Mouse (Mus musculus): ENCODE results near the gene Tspan13. TPM values are rescaled to one million over a fixed set of nuclear protein-coding genes. Genes with fewer than 3 reads are reported as not detected.

The Tspan13 gene
- total RNA-seq, 2 experiments from 2014 or later = 44.0 to 68.3 TPM

GRCm38 (mm10) chr12:35984743-35985142 lies 57.6 kb downstream of the Tspan13 start:
- ATAC-seq (replicated peaks; ENCODE audit: low FRiP score, poor library complexity, severe bottlenecking) = no peak

DNA sequence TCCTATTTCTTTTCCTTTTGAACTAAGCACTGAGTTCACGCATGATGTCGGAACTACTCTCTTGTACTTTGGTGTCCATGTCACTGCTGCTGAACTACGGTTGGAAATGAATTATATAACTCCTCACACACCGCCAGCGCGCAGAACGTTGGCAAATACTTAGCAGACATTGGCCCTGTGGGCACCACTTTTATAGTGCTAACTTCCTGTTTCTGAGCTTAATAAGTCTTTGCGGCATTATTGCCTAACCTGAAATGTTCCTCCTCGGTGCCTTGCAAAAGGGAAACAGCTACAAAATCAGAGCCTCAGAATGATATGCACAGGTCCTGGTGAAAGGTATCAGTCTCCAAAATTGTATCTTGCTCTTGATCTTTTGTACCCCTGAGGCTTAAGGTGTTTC lies 58.8 kb downstream of the Tspan13 start:
- ATAC-seq (replicated peaks; ENCODE audit: low FRiP score, poor library complexity, severe bottlenecking) = no peak

GRCm38 (mm10) chr12:35981732-35982360 lies 60.5 kb downstream of the Tspan13 start:
- ATAC-seq (replicated peaks; ENCODE audit: low FRiP score, poor library complexity, severe bottlenecking) = peak; percentile 70

- no peak for ATAC-seq (replicated peaks; ENCODE audit: low FRiP score, poor library complexity, severe bottlenecking)
These were observed 62.7 kb downstream of the Tspan13 start for GRCm38 (mm10) chr12:35979625-35980024.

GRCm38 (mm10) chr12:35977633-35978246 lies 64.6 kb downstream of the Tspan13 start:
- ATAC-seq (replicated peaks; ENCODE audit: low FRiP score, poor library complexity, severe bottlenecking) = no peak

DNA sequence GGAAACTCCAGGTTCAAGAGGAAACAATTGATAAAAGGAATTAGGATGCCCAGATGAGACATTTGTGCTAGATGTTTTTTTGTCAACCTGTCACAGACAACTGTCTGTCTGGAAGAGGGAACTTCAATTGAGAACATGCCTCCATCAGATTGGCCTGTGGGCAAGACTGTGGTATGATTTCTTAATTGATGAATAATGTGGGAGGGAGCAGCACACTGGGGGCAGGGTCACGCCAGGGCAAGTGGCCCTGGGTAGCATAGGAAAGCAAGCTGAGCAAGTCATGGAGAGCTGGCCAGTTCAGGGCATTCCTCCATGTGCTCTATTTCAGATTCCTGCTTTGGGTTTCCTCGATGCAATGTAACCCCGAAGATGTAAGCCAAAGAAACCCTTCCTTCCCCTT lies 66.4 kb downstream of the Tspan13 start:
- no peak for ATAC-seq (replicated peaks; ENCODE audit: low FRiP score, poor library complexity, severe bottlenecking)

- no peak for ATAC-seq (replicated peaks; ENCODE audit: low FRiP score, poor library complexity, severe bottlenecking)
These were observed 75.5 kb downstream of the Tspan13 start for GRCm38 (mm10) chr12:35966768-35967141.

DNA sequence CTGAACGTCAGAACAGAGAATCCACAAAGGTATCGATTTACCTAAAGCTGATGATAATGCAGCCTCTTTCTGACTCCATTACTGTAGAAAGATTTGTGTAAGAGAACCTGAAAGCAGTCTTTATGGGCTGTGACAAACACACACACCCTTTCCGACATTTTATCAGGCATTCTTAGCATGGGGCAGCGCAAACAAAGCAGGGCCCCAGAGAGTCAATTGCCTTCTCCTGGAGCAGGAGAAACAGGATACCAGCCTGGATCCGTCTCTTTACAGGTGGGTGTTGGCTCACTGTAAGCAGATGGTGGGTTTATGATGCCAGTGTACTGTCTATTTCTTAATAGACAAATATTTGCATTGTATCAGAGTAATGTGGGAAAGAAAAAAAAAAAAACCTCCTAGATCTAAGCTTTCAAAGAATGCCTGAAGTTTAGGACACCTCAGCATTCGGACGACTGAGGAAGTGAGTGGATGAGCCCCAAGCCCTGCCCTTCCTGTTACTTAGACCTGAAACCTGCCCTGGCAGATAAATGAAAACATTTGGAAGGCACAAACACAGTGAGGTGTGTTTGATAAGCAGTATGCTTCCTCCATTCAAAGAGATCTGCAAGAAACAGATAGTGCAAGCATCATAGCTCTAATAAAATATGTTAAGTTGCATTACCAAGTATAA lies 76.1 kb downstream of the Tspan13 start:
- peak; percentile 76 for ATAC-seq (replicated peaks; ENCODE audit: low FRiP score, poor library complexity, severe bottlenecking)

Other genes starting within 250 kb of the Tspan13 start
- not detected in 2 replicates for gene Agr3, start 116.9 kb downstream of the Tspan13 start, total RNA-seq (2015; ENCODE audit: low replicate concordance)
- gene Agr3, start 116.9 kb downstream of the Tspan13 start, total RNA-seq (2017; ENCODE audit: low replicate concordance) = not detected in 2 replicates
- not detected in 2 replicates for gene Agr2, start 49.6 kb downstream of the Tspan13 start, total RNA-seq (2015; ENCODE audit: low replicate concordance)
- gene Agr2, start 49.6 kb downstream of the Tspan13 start, total RNA-seq (2017; ENCODE audit: low replicate concordance) = not detected in 2 replicates
- gene Ankmy2, start 114.6 kb upstream of the Tspan13 start, total RNA-seq (2015; ENCODE audit: low replicate concordance) = 3.6 and 7.5 TPM in 2 replicates
- 3.2 and 10.0 TPM in 2 replicates for gene Ankmy2, start 114.6 kb upstream of the Tspan13 start, total RNA-seq (2017; ENCODE audit: low replicate concordance)
- 18.4 and 28.1 TPM in 2 replicates for gene Bzw2, start 115.6 kb upstream of the Tspan13 start, total RNA-seq (2015; ENCODE audit: low replicate concordance)
- gene Bzw2, start 115.6 kb upstream of the Tspan13 start, total RNA-seq (2017; ENCODE audit: low replicate concordance) = 9.6 and 13.4 TPM in 2 replicates
- not detected in 2 replicates for gene Lrrc72, start 210.9 kb upstream of the Tspan13 start, total RNA-seq (2015; ENCODE audit: low replicate concordance)
- gene Lrrc72, start 210.9 kb upstream of the Tspan13 start, total RNA-seq (2017; ENCODE audit: low replicate concordance) = not detected in 2 replicates